Mouse (Mus musculus): ENCODE results near the gene Epn2. TPM values are rescaled to one million over a fixed set of nuclear protein-coding genes. Genes with fewer than 3 reads are reported as not detected.

The Epn2 gene
- total and polyA plus RNA-seq, 3 experiments, result 7.2 to 13.8 (median 10.1) TPM

GRCm38 (mm10) chr11:61584830-61585229 lies 5.3 kb upstream of the Epn2 start:
- no peak for TF ChIP-seq ZC3H11A (IDR thresholded peaks at IDR 0.05; ENCODE audit: low read depth, low read length)
- no peak for TF ChIP-seq POLR2AphosphoS2 (IDR thresholded peaks at IDR 0.05; ENCODE audit: low read depth, low read length)
- no peak for TF ChIP-seq CHD1 (IDR thresholded peaks at IDR 0.05; ENCODE audit: low read depth, low read length)
- no peak for TF ChIP-seq BHLHE40 (IDR thresholded peaks at IDR 0.05; ENCODE audit: low read depth, low read length)
- no peak for TF ChIP-seq NELFE (IDR thresholded peaks at IDR 0.05; ENCODE audit: low read depth, low read length)
- no peak for TF ChIP-seq SIN3A (IDR thresholded peaks at IDR 0.05; ENCODE audit: low read length)
- no peak for TF ChIP-seq ZKSCAN1 (IDR thresholded peaks at IDR 0.05; ENCODE audit: borderline replicate concordance, low read depth, low read length)
- TF ChIP-seq E2F4 (IDR thresholded peaks at IDR 0.05; ENCODE audit: insufficient replicate concordance, low read depth, low read length), result no peak
- no peak for TF ChIP-seq CHD2 (IDR thresholded peaks at IDR 0.05; ENCODE audit: low read length)
- TF ChIP-seq MEF2A (IDR thresholded peaks at IDR 0.05; ENCODE audit: borderline replicate concordance, low read depth, low read length), result no peak
- no peak for TF ChIP-seq RAD21 (IDR thresholded peaks at IDR 0.05; ENCODE audit: low read depth, low read length)
- no peak for TF ChIP-seq TCF12 (IDR thresholded peaks at IDR 0.05; ENCODE audit: low read depth, low read length)
- no peak for TF ChIP-seq KAT2A (IDR thresholded peaks at IDR 0.05; ENCODE audit: insufficient replicate concordance, low read length)
- no peak for TF ChIP-seq USF1 (IDR thresholded peaks at IDR 0.05; ENCODE audit: low read depth, low read length)
- TF ChIP-seq MAFK (IDR thresholded peaks at IDR 0.05; ENCODE audit: insufficient replicate concordance, low read length), result no peak
- TF ChIP-seq HCFC1 (IDR thresholded peaks at IDR 0.05; ENCODE audit: low read depth, low read length), result no peak
- no peak for TF ChIP-seq USF2 (conservative IDR thresholded peaks at IDR 0.05; ENCODE audit: low read depth, low read length)
- TF ChIP-seq ZNF384 (IDR thresholded peaks at IDR 0.05; ENCODE audit: low read depth, low read length), result no peak
- no peak for TF ChIP-seq ELF1 (IDR thresholded peaks at IDR 0.05; ENCODE audit: low read depth, low read length)
- no peak overlapping the region for H3K4me3 ChIP-seq (replicated peaks in 1 of 3; ENCODE audit: low read depth in 2 of 3, low read length in 2 of 3, poor library complexity in 1 of 3)
- no peak for DNase-seq (ENCODE audit: extremely low read depth)
- H3K4me1 ChIP-seq (ENCODE audit: control insufficient read depth in 1 of 2, insufficient read depth in 2 of 2), result peaks cover 0 to 20% of the 10 kb centered on the region in 2 experiments; a peak in 2 of 4 replicates
- no peak overlapping the region for H3K9ac ChIP-seq (ENCODE audit: insufficient read depth, low read depth)
- peaks cover 4% of the 10 kb centered on the region for H3K9me3 ChIP-seq (replicated peaks; ENCODE audit: low read length)
- no peak overlapping the region for H3K4me2 ChIP-seq (ENCODE audit: insufficient read depth, low read depth, poor library complexity, severe bottlenecking)
- no peak overlapping the region for H3K27ac ChIP-seq (ENCODE audit: insufficient read depth, low read depth)
- H3K36me3 ChIP-seq (replicated peaks in 1 of 2; ENCODE audit: control insufficient read depth in 1 of 2, insufficient read depth in 1 of 2, low read length in 1 of 2), result no peaks in the 10 kb centered on the region
- no peaks in the 10 kb centered on the region for H3K79me2 ChIP-seq (replicated peaks; ENCODE audit: control insufficient read depth, extremely low read depth, insufficient read depth, poor library complexity, severe bottlenecking)
- H3K27me3 ChIP-seq (replicated peaks), result peaks cover 58% of the 10 kb centered on the region
- in situ Hi-C loops (cut with MboI; ENCODE audit: low pct_ligation_motif_present, low pct_unique_long_range_greater_than_20kb, low sequenced_read_pairs) (no loop called here), dilution Hi-C loops (cut with MboI; ENCODE audit: extremely low pct_ligation_motif_present, extremely low pct_unique_long_range_greater_than_20kb, low sequenced_read_pairs) (no loop called here)

GRCm38 (mm10) chr11:61584096-61584495 lies 4.6 kb upstream of the Epn2 start:
- Histone ChIP-seq H3K4me2 (ENCODE audit: insufficient read depth, low read depth, poor library complexity, severe bottlenecking) (no peak overlapping the region), H3K79me2 (replicated peaks; ENCODE audit: control insufficient read depth, extremely low read depth, insufficient read depth, poor library complexity, severe bottlenecking) (no peaks in the 10 kb centered on the region), H3K9ac (ENCODE audit: insufficient read depth, low read depth) (no peak overlapping the region), H3K27ac (ENCODE audit: insufficient read depth, low read depth) (no peak overlapping the region), H3K4me3 (replicated peaks in 1 of 3; ENCODE audit: low read depth in 2 of 3, low read length in 2 of 3, poor library complexity in 1 of 3) (no peak overlapping the region), H3K9me3 (replicated peaks; ENCODE audit: low read length) (peaks cover 4% of the 10 kb centered on the region), H3K27me3 (replicated peaks) (peaks cover 54% of the 10 kb centered on the region), H3K4me1 (ENCODE audit: control insufficient read depth in 1 of 2, insufficient read depth in 2 of 2) (peaks cover 0 to 22% of the 10 kb centered on the region in 2 experiments; a peak in 2 of 4 replicates), H3K36me3 (replicated peaks in 1 of 2; ENCODE audit: control insufficient read depth in 1 of 2, insufficient read depth in 1 of 2, low read length in 1 of 2) (no peaks in the 10 kb centered on the region)
- dilution Hi-C loops (cut with MboI; ENCODE audit: extremely low pct_ligation_motif_present, extremely low pct_unique_long_range_greater_than_20kb, low sequenced_read_pairs), result no loop called here
- in situ Hi-C loops (cut with MboI; ENCODE audit: low pct_ligation_motif_present, low pct_unique_long_range_greater_than_20kb, low sequenced_read_pairs), result no loop called here
- TF ChIP-seq JUN (IDR thresholded peaks at IDR 0.05; ENCODE audit: insufficient read depth, low read depth, low read length), result no peak
- TF ChIP-seq RCOR1 (conservative IDR thresholded peaks at IDR 0.05; ENCODE audit: low read depth, low read length), result no peak
- TF ChIP-seq ETS1 (conservative IDR thresholded peaks at IDR 0.05; ENCODE audit: low read depth, low read length), result no peak
- no peak for TF ChIP-seq ZC3H11A (IDR thresholded peaks at IDR 0.05; ENCODE audit: low read depth, low read length)
- no peak for TF ChIP-seq JUND (conservative IDR thresholded peaks at IDR 0.05; ENCODE audit: low read depth, low read length)
- TF ChIP-seq MAZ (IDR thresholded peaks at IDR 0.05; ENCODE audit: low read depth, low read length), result no peak
- no peak for TF ChIP-seq ZNF384 (IDR thresholded peaks at IDR 0.05; ENCODE audit: low read depth, low read length)
- TF ChIP-seq CHD2 (IDR thresholded peaks at IDR 0.05; ENCODE audit: low read length), result no peak
- no peak for TF ChIP-seq MYC (IDR thresholded peaks at IDR 0.05; ENCODE audit: low read depth, low read length)
- TF ChIP-seq CHD1 (IDR thresholded peaks at IDR 0.05; ENCODE audit: low read depth, low read length), result no peak
- no peak for TF ChIP-seq BHLHE40 (IDR thresholded peaks at IDR 0.05; ENCODE audit: low read depth, low read length)
- no peak for TF ChIP-seq ELF1 (IDR thresholded peaks at IDR 0.05; ENCODE audit: low read depth, low read length)
- TF ChIP-seq MEF2A (IDR thresholded peaks at IDR 0.05; ENCODE audit: borderline replicate concordance, low read depth, low read length), result no peak
- DNase-seq (ENCODE audit: extremely low read depth), result no peak

Measured in CH12.LX (cell line).